Mouse (Mus musculus) heart, adult 2 months (tissue): ENCODE measurements at regions not wholly inside any gene's neighbourhood (a gene's known extent, or its start where the extent isn't known, plus 50 kb on each side); places are given as distances from the start of the nearest gene placed in this dataset.

Source experiments
- CTCF ChIP-seq: fragments of 200-600 bp; IDR thresholded peaks from 2 replicates; pipeline ENCODE4 v1.8.1; 2022; ENCODE audit warnings: antibody characterized with exemption, mild to moderate bottlenecking, moderate library complexity
- EP300 ChIP-seq: fragments of 200-500 bp; IDR thresholded peaks from 2 replicates; pipeline ENCODE4 v1.6.1; 2011; ENCODE audit warnings: low read depth, low read length, control low read depth; ENCODE audit not compliant: insufficient read depth
- POLR2A ChIP-seq: fragments of 200-500 bp; IDR thresholded peaks from 2 replicates; pipeline ENCODE4 v1.6.1; 2011; ENCODE audit warnings: mild to moderate bottlenecking, low read depth, low read length, control low read depth; ENCODE audit not compliant: insufficient read depth

DNA sequence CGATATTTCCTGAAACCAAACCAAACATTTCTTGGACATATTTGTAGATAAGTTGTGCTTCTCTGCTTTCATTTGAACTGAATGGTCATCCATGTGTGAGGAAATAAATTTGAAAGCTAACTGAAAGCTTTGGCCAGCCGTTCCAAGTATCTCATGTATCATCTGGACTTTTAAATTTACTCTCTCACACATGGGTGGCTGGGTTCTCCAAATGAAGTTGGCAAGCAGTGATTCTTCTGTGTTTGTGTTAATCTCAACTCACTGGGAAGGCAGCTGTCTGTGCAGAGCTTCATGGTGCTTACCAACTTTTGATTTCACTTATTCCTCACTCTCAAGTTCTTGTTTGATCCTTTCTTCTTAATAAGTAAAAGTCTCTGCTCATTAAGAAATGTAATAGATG, 317.3 kb downstream of the Otol1 start:
- TF ChIP-seq CTCF, result no peak
- no peak for TF ChIP-seq POLR2A
- TF ChIP-seq EP300, result no peak
